In genomic region chr12:86824860-86825583, GRCm38 (mm10) we compare ENCODE assay signal across 8 mouse cellular contexts. TPM values are rescaled to one million over a fixed set of nuclear protein-coding genes. Genes with fewer than 3 reads are reported as not detected.
A peak's percentile ranks its signal among the peaks of the same experiment; 100 is the strongest.
DNase-seq lines count a peak whose midpoint lies in the region; ATAC-seq and TF ChIP-seq lines count a peak whose summit lies in the region.

No protein-coding gene starts in this region.

- intact Hi-C loops in heart, adult 2 months (cut with DNase I), result loop anchor here (1.0 kb wide), 2 partner anchors 24 to 59 kb away; partner anchors contain the start of gene Irf2bpl

- peaks cover 56% of the 10 kb centered on the region for H3K4me1 ChIP-seq in embryonic facial prominence, embryonic 12.5 days
- H3K4me1 ChIP-seq in heart, adult 2 months (ENCODE audit: control insufficient read depth, insufficient read depth, low read length), result peaks cover 24% of the 10 kb centered on the region
- peaks cover 14% of the 10 kb centered on the region for H3K4me1 ChIP-seq in liver, adult 2 months (ENCODE audit: control insufficient read depth, insufficient read depth, low read length)
- peaks cover 25% of the 10 kb centered on the region; the same call in 1 of the 2 replicates for H3K4me1 ChIP-seq in midbrain, postnatal 0 days (ENCODE audit: insufficient read depth, low read length)

- TF ChIP-seq EP300 in heart, adult 2 months (IDR thresholded peaks at IDR 0.05; ENCODE audit: insufficient read depth, low read depth, low read length), result peak; percentile 97

- H3K36me3 ChIP-seq in embryonic facial prominence, embryonic 12.5 days, result no peaks in the 10 kb centered on the region
- peaks cover 7% of the 10 kb centered on the region for H3K36me3 ChIP-seq in heart, adult 2 months (ENCODE audit: control insufficient read depth, insufficient read depth, low read length)
- no peaks in the 10 kb centered on the region for H3K36me3 ChIP-seq in liver, adult 2 months (ENCODE audit: control insufficient read depth, insufficient read depth, low read length)
- H3K36me3 ChIP-seq in midbrain, postnatal 0 days (ENCODE audit: insufficient read depth, low read length), result no peaks in the 10 kb centered on the region

- H3K4me3 ChIP-seq in embryonic facial prominence, embryonic 12.5 days, result no peak overlapping the region
- peak overlapping the region; percentile 47; the same call in 1 of the 2 replicates for H3K4me3 ChIP-seq in heart, adult 2 months
- H3K4me3 ChIP-seq in liver, adult 2 months (ENCODE audit: insufficient read depth, low read depth, low read length), result no peak overlapping the region
- H3K4me3 ChIP-seq in midbrain, postnatal 0 days (ENCODE audit: low read depth, low read length), result no peak overlapping the region

- H3K9me3 ChIP-seq in embryonic facial prominence, embryonic 12.5 days, result no peaks in the 10 kb centered on the region
- H3K9me3 ChIP-seq in midbrain, postnatal 0 days (ENCODE audit: low read length), result no peaks in the 10 kb centered on the region

- no peaks in the 10 kb centered on the region for H3K79me2 ChIP-seq in heart, adult 2 months (replicated peaks; ENCODE audit: control insufficient read depth, insufficient read depth, low read length)
- no peaks in the 10 kb centered on the region for H3K79me2 ChIP-seq in liver, adult 2 months (ENCODE audit: control insufficient read depth, insufficient read depth, low read length)

- 10% methylated on average over 14 of the region's 14 CpGs for WGBS in embryonic facial prominence, embryonic 12.5 days
- 2% methylated on average over 14 of the region's 14 CpGs for WGBS in heart, adult 2 months
- WGBS in liver, adult 2 months, result 14% methylated on average over 14 of the region's 14 CpGs
- 7% methylated on average over 14 of the region's 14 CpGs for WGBS in midbrain, postnatal 0 days

- no peaks in the 10 kb centered on the region for H3K27me3 ChIP-seq in embryonic facial prominence, embryonic 12.5 days
- no peaks in the 10 kb centered on the region for H3K27me3 ChIP-seq in heart, adult 2 months (ENCODE audit: control insufficient read depth, insufficient read depth, low read length)
- H3K27me3 ChIP-seq in liver, adult 2 months (ENCODE audit: control insufficient read depth, insufficient read depth, low read length), result no peaks in the 10 kb centered on the region
- H3K27me3 ChIP-seq in midbrain, postnatal 0 days (ENCODE audit: insufficient read depth, low read length), result no peaks in the 10 kb centered on the region

- peak overlapping the region; percentile 47 for H3K4me2 ChIP-seq in embryonic facial prominence, embryonic 12.5 days (replicated peaks)
- 0 out of 2 replicates have a peak overlapping the region, but pooled peaks have one; percentile 1 for H3K4me2 ChIP-seq in midbrain, postnatal 0 days (ENCODE audit: low read depth, low read length, poor library complexity, severe bottlenecking)

- peak; percentile 30; the same call in 1 of the 2 replicates for ATAC-seq in embryonic facial prominence, embryonic 12.5 days (ENCODE audit: insufficient number of reproducible peaks, insufficient read depth, low FRiP score, low TSS enrichment)
- peak; percentile 22; the same call in 1 of the 2 replicates for ATAC-seq in midbrain, postnatal 0 days (ENCODE audit: low FRiP score)

- H3K9ac ChIP-seq in embryonic facial prominence, embryonic 12.5 days, result no peak overlapping the region
- peak overlapping the region; percentile 33 for H3K9ac ChIP-seq in heart, adult 2 months (ENCODE audit: low read depth, low read length)
- H3K9ac ChIP-seq in liver, adult 2 months (ENCODE audit: low read depth, low read length), result no peak overlapping the region
- no peak overlapping the region for H3K9ac ChIP-seq in midbrain, postnatal 0 days (replicated peaks; ENCODE audit: low read length, poor library complexity, severe bottlenecking)

- 0 out of 2 replicates have a peak, but pooled peaks have one; percentile 22 for TF ChIP-seq POLR2A in heart, adult 2 months (IDR thresholded peaks at IDR 0.05; ENCODE audit: insufficient read depth, low read depth, low read length)
- TF ChIP-seq POLR2A in liver, adult 2 months (IDR thresholded peaks at IDR 0.05; ENCODE audit: extremely low read depth, insufficient read depth, low read length), result no peak

- H3K27ac ChIP-seq in embryonic facial prominence, embryonic 12.5 days, result peak overlapping the region; percentile 99
- H3K27ac ChIP-seq in heart, adult 2 months, result peak overlapping the region; percentile 95
- no peak overlapping the region; the same call in 1 of the 2 replicates for H3K27ac ChIP-seq in liver, adult 2 months (replicated peaks; ENCODE audit: insufficient read depth, low read depth, low read length)
- H3K27ac ChIP-seq in midbrain, postnatal 0 days (ENCODE audit: low read depth, low read length), result peak overlapping the region; percentile 98

- TF ChIP-seq CTCF in heart, adult 2 months (IDR thresholded peaks at IDR 0.05), result no peak
- no peak for TF ChIP-seq CTCF in liver, adult 2 months (IDR thresholded peaks at IDR 0.05; ENCODE audit: low read depth, low read length)
- TF ChIP-seq CTCF in midbrain, postnatal 0 days (IDR thresholded peaks at IDR 0.05), result no peak

- DNase-seq in left cerebral cortex, adult 18-20 months (ENCODE audit: low spot score in 2 of 2), result peak; percentile 68 to 77
- DNase-seq in left cerebral cortex, adult 11 months (ENCODE audit: low spot score), result no peak
- peak; percentile 89 to 93 for DNase-seq in heart, adult 2 months
- DNase-seq in kidney, adult 18-20 months, result peak; percentile 94
- peak; percentile 51 for DNase-seq in liver, adult 2 months (ENCODE audit: extremely low read depth, low read depth, low spot score)
- peak; percentile 79 for DNase-seq in midbrain, postnatal 0 days (ENCODE audit: low spot score)
- DNase-seq in spleen, postnatal 14 days (ENCODE audit: low spot score in 2 of 2), result peak; percentile 80 to 86

RNA-seq across cellular contexts. Expression of gene Irf2bpl, which starts 59.6 kb away (rescaled TPM):
- 10 to 100 TPM; 91.6 to 93.6 TPM for total RNA-seq in left cerebral cortex, adult 18-20 months (2021)
- polyA plus RNA-seq in embryonic facial prominence, embryonic 12.5 days (2016; fragmentation: Nextera tagmentation; extraction: Ambion mirVana), result 53.9 and 59.2 TPM in 2 replicates
- total RNA-seq in heart, adult 2 months (2021), result 10 to 100 TPM; 32.6 to 36.9 TPM
- 15.6 and 20.1 TPM in 2 replicates for polyA plus RNA-seq in heart, adult 2 months (2012; rRNA removed)
- 6.8 and 9.3 TPM in 2 replicates for total RNA-seq in liver, adult 2 months (2014; rRNA removed)
- 10.5 and 10.8 TPM in 2 replicates for polyA plus RNA-seq in liver, adult 2 months (2012; rRNA removed)
- total RNA-seq in midbrain, postnatal 0 days (2014; rRNA removed), result 171 and 191 TPM in 2 replicates
- polyA plus RNA-seq in midbrain, postnatal 0 days (2015; fragmentation: Nextera tagmentation; extraction: Ambion mirVana), result 74.2 and 86.2 TPM in 2 replicates
